Mouse (Mus musculus) lung, adult 2 months (tissue): ENCODE measurements at regions not wholly inside any gene's neighbourhood (a gene's known extent, or its start where the extent isn't known, plus 50 kb on each side); places are given as distances from the start of the nearest gene placed in this dataset.

Source experiments
- DNase-seq: peaks from one replicate; pipeline ENCODE4 v3.0.0; 2022
- H3K4me1 ChIP-seq: fragments of 200-500 bp; 2 replicates; pipeline ENCODE4 v1.6.1; 2011; ENCODE audit warnings: low read length; ENCODE audit not compliant: control insufficient read depth, insufficient read depth
- H3K4me3 ChIP-seq: fragments of 200-500 bp; replicated peaks from 2 replicates; pipeline ENCODE3; 2011; ENCODE audit warnings: low read depth, mild to moderate bottlenecking, control low read depth, low read length; ENCODE audit errors: extremely low read depth
- CTCF ChIP-seq: fragments of 200-500 bp; IDR thresholded peaks from 2 replicates; pipeline ENCODE4 v1.5.1; 2011; ENCODE audit warnings: mild to moderate bottlenecking, low read length, control low read depth; ENCODE audit not compliant: insufficient read depth
- POLR2A ChIP-seq: fragments of 200-500 bp; IDR thresholded peaks from 2 replicates; pipeline ENCODE4 v1.6.1; 2011; ENCODE audit warnings: low read depth, mild to moderate bottlenecking, control low read depth, low read length, borderline replicate concordance; ENCODE audit errors: extremely low read depth
- whole genome bisulfite sequencing: fragments of 180-500 bp; shearing (Covaris S2); methylation state at CpG from one replicate; pipeline ENCODE4 v1.1.7; 2018; 5-methylcytosine and 5-hydroxymethylcytosine counted together

- DNase-seq, result no peak
- WGBS, result 70% methylated on average over 4 of the region's 4 CpGs
- TF ChIP-seq CTCF, result no peak
- TF ChIP-seq POLR2A, result no peak
- Histone ChIP-seq H3K4me3 (no peak overlapping the region), H3K4me1 (no peaks in the 10 kb centered on the region)
Measured at GRCm38 (mm10) chr4:58631415-58631814, 77.7 kb upstream of the Lpar1 start.

- Histone ChIP-seq H3K4me3 (no peak overlapping the region), H3K4me1 (no peaks in the 10 kb centered on the region)
- DNase-seq, result no peak
- TF ChIP-seq POLR2A (no peak), CTCF (no peak)
- WGBS, result 51% methylated on average over 7 of the region's 7 CpGs
Measured at GRCm38 (mm10) chr4:58627021-58627420, 73.3 kb upstream of the Lpar1 start.

GRCm38 (mm10) chr4:58624059-58624458, 70.4 kb upstream of the Lpar1 start:
- TF ChIP-seq POLR2A (no peak), CTCF (no peak)
- 85% methylated on average over 3 of the region's 3 CpGs for WGBS
- H3K4me3 ChIP-seq, result no peak overlapping the region
- no peaks in the 10 kb centered on the region for H3K4me1 ChIP-seq
- no peak for DNase-seq

- WGBS, result 74% methylated on average over 3 of the region's 3 CpGs
- DNase-seq, result no peak
Measured at GRCm38 (mm10) chr4:58620641-58621040, 66.9 kb upstream of the Lpar1 start.

GRCm38 (mm10) chr4:58617261-58617660, 63.6 kb upstream of the Lpar1 start:
- WGBS, result 56% methylated on average over 3 of the region's 3 CpGs
- Histone ChIP-seq H3K4me1 (no peaks in the 10 kb centered on the region; the same call in 1 of the 2 replicates), H3K4me3 (no peak overlapping the region)
- DNase-seq, result no peak
- no peak for TF ChIP-seq CTCF
- TF ChIP-seq POLR2A, result no peak

More at GRCm38 (mm10) chr4:58620641-58621040, 66.9 kb upstream of the Lpar1 start:
- no peaks in the 10 kb centered on the region for H3K4me1 ChIP-seq
- TF ChIP-seq CTCF (no peak), POLR2A (no peak)
- H3K4me3 ChIP-seq, result no peak overlapping the region

GRCm38 (mm10) chr4:58613536-58613935, 59.8 kb upstream of the Lpar1 start:
- H3K4me1 ChIP-seq, result no peaks in the 10 kb centered on the region; the same call in 1 of the 2 replicates
- no peak for DNase-seq
- TF ChIP-seq CTCF (no peak), POLR2A (no peak)
- WGBS, result 57% methylated on average over 6 of the region's 6 CpGs
- no peak overlapping the region for H3K4me3 ChIP-seq

- Histone ChIP-seq H3K4me3 (no peak overlapping the region), H3K4me1 (no peaks in the 10 kb centered on the region; the same call in 1 of the 2 replicates)
- WGBS, result 50% methylated on average over 3 of the region's 3 CpGs
- DNase-seq, result no peak
- no peak for TF ChIP-seq CTCF
- TF ChIP-seq POLR2A, result no peak
Measured at GRCm38 (mm10) chr4:58613022-58613421, 59.3 kb upstream of the Lpar1 start.

- H3K4me3 ChIP-seq, result no peak overlapping the region
- no peak for DNase-seq
- H3K4me1 ChIP-seq, result no peaks in the 10 kb centered on the region
- WGBS, result 74% methylated on average over 2 of the region's 2 CpGs
- no peak for TF ChIP-seq CTCF
- no peak for TF ChIP-seq POLR2A
Measured at GRCm38 (mm10) chr4:58607491-58607890, 53.8 kb upstream of the Lpar1 start.

- DNase-seq, result no peak
- no peak for TF ChIP-seq POLR2A
- TF ChIP-seq CTCF, result no peak
- WGBS, result 48% methylated on average over 3 of the region's 3 CpGs
Measured at GRCm38 (mm10) chr4:58605941-58606340, 52.2 kb upstream of the Lpar1 start.

More at GRCm38 (mm10) chr4:58605941-58606340, 52.2 kb upstream of the Lpar1 start:
- H3K4me1 ChIP-seq, result no peaks in the 10 kb centered on the region
- H3K4me3 ChIP-seq, result no peak overlapping the region
